Mouse (Mus musculus): ENCODE measurements around the gene H2-T23. TPM values are rescaled to one million over a fixed set of nuclear protein-coding genes. Genes with fewer than 3 reads are reported as not detected.

The H2-T23 gene
- 29.4 TPM for polyA plus RNA-seq (2015; fragmentation: Illumina TruSeq; extraction: RNeasy Lipid Tissue Mini Kit (QIAGEN cat#74804); ENCODE audit: insufficient read depth, low read depth, low replicate concordance)

DNA sequence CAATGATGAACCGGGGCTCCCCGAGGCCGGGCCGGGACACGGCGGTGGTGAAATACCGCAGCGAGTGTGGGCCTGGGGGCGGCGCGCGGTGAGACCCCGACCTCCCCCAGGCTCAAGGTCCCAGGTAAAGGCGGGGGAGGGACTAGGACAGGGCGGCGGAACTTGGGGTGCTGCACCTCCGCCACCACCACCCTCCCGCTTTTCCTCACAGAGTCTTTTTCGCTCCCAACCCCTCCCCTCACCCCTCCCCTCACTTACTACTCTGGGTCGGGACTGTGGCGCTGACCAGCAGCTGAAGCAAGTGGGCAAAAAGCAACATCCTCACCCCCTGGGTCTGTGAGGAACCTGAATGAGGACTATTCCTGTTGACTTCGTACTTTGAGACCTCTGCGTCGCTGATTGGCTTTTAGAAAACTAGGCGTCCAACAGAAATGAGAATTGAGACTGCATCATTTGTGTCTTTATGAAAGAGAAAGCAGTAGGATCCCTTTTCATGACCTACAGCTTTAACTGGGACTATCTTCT, at the start of gene H2-T23:
Gene H2-T23, minus strand, starts transcription at position 505 of the 525 bp plus-strand sequence.

DNA sequence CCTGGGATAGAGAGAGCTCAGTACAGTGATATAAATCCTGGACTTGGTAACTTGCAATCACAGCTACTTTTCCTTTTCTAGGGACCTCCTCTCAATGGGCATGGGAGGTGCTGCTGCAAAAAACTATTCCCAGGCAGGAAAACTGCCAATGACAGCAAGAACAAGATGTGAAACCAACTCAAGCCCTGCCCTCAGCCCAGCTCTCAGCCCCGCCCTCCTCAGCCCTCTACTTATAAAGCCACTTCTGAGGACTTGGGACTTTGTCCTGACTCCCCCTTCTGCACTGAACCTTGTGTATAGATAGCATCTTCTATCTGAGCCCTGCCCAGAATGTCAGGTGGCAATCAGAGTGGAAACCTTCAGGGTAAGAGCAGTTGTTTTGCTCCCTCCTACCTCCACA, 25.7 kb upstream of the H2-T23 start, which contains the start of gene Gm11127:
Gene Gm11127, minus strand, starts transcription at position 10 of the 400 bp plus-strand sequence.

DNA sequence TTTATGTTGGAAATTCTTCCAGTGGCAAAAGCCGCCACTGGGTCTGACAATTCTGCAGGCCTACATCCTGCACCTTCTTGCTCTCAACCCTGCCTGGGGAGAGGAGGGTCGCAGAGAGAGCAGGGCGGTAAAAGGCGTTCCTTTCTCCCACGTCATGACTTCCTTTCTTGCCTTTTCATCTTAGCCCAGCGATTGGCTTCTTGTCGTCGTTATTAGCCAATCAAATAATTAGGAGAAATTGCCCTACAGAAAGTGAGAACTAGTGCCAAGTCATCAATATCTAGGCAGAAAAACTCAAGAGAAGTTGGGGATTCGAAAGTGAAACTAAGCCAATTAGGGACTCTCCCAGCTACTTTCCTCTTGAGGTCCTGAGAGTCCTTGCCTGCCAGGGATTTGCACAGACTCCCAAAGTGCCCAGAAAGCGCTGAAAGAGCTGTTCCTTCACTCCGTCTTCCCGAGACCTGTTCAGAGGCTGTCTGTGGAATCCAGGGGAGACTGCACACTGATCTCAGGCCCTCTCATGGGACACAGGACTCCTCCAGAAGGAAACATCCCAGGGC, 10.0 kb upstream of the H2-T23 start, which contains the start of the genes H2-T22 and Gm6034:
Gene H2-T22, minus strand, starts transcription at position 138 of the 560 bp plus-strand sequence.
Gene Gm6034, plus strand, starts transcription at position 352 of the 560 bp plus-strand sequence.

DNA sequence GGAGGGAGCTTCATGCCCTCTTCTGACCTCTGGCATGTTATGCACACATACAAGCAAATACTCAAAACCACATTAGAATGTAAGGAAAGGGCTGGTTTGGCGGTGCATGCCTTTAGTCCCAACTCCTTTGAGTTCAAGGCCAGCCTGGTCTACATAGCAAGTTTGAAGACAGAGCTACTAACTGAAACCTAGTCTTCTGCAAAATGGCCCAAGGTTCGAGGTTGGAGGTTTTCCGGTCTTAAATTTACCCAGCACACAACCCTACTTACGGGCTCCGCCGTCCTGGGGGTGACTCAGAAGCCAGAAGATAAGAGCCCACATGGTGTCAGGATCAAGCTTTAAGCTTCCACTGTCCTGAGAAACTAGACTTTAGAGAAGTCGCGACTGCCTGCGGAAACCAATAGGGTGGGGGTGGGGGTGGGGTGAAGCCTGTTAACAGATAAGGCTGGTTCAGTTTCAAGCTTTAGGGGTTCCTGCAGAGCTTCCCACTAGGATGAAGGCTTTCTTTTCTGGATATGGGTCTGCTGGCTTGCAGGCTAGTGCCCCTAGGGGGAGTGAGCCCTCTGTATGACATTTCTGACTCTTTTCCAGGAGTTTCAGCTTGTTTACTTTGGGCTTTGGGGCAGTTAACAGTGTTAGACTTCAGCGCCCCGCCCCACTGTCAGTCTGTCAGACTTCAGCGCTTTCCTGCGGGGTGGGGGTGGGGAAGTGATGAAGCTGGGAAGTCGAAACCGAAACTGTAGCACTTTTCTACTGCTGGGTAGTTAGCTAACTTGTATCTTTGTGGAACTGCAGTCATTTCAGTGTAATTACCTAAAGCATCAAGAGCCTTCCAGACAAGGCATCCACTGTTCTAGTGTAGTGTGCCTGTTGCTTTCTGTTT, 12.2 kb downstream of the H2-T23 start, which contains the start of gene H2-T24:
Gene H2-T24, minus strand, starts transcription at position 370 of the 883 bp plus-strand sequence.

Other genes with a start within 250 kb of the H2-T23 start
- gene Ier3, start 211.2 kb downstream of the H2-T23 start, polyA plus RNA-seq (2015; fragmentation: Illumina TruSeq; extraction: RNeasy Lipid Tissue Mini Kit (QIAGEN cat#74804); ENCODE audit: insufficient read depth, low read depth, low replicate concordance), result 6.9 TPM
- gene Flot1, start 209.6 kb downstream of the H2-T23 start, polyA plus RNA-seq (2015; fragmentation: Illumina TruSeq; extraction: RNeasy Lipid Tissue Mini Kit (QIAGEN cat#74804); ENCODE audit: insufficient read depth, low read depth, low replicate concordance), result 16.0 TPM
- gene Tubb5, start 194.5 kb downstream of the H2-T23 start, polyA plus RNA-seq (2015; fragmentation: Illumina TruSeq; extraction: RNeasy Lipid Tissue Mini Kit (QIAGEN cat#74804); ENCODE audit: insufficient read depth, low read depth, low replicate concordance), result 29.3 TPM
- 2.3 TPM for gene Mdc1, start 191.3 kb downstream of the H2-T23 start, polyA plus RNA-seq (2015; fragmentation: Illumina TruSeq; extraction: RNeasy Lipid Tissue Mini Kit (QIAGEN cat#74804); ENCODE audit: insufficient read depth, low read depth, low replicate concordance)
- 0.76 TPM for gene Nrm, start 171.5 kb downstream of the H2-T23 start, polyA plus RNA-seq (2015; fragmentation: Illumina TruSeq; extraction: RNeasy Lipid Tissue Mini Kit (QIAGEN cat#74804); ENCODE audit: insufficient read depth, low read depth, low replicate concordance)
- 9.8 TPM for gene Ppp1r18, start 167.3 kb downstream of the H2-T23 start, polyA plus RNA-seq (2015; fragmentation: Illumina TruSeq; extraction: RNeasy Lipid Tissue Mini Kit (QIAGEN cat#74804); ENCODE audit: insufficient read depth, low read depth, low replicate concordance)
- gene Dhx16, start 153.0 kb downstream of the H2-T23 start, polyA plus RNA-seq (2015; fragmentation: Illumina TruSeq; extraction: RNeasy Lipid Tissue Mini Kit (QIAGEN cat#74804); ENCODE audit: insufficient read depth, low read depth, low replicate concordance), result 72.9 TPM
- gene 2310061I04Rik, start 135.4 kb downstream of the H2-T23 start, polyA plus RNA-seq (2015; fragmentation: Illumina TruSeq; extraction: RNeasy Lipid Tissue Mini Kit (QIAGEN cat#74804); ENCODE audit: insufficient read depth, low read depth, low replicate concordance), result 16.8 TPM
- 9.7 TPM for gene Atat1, start 122.8 kb downstream of the H2-T23 start, polyA plus RNA-seq (2015; fragmentation: Illumina TruSeq; extraction: RNeasy Lipid Tissue Mini Kit (QIAGEN cat#74804); ENCODE audit: insufficient read depth, low read depth, low replicate concordance)
- gene Mrps18b, start 116.5 kb downstream of the H2-T23 start, polyA plus RNA-seq (2015; fragmentation: Illumina TruSeq; extraction: RNeasy Lipid Tissue Mini Kit (QIAGEN cat#74804); ENCODE audit: insufficient read depth, low read depth, low replicate concordance), result 23.0 TPM
- 11.8 TPM for gene Ppp1r10, start 116.4 kb downstream of the H2-T23 start, polyA plus RNA-seq (2015; fragmentation: Illumina TruSeq; extraction: RNeasy Lipid Tissue Mini Kit (QIAGEN cat#74804); ENCODE audit: insufficient read depth, low read depth, low replicate concordance)
- gene Abcf1, start 63.1 kb downstream of the H2-T23 start, polyA plus RNA-seq (2015; fragmentation: Illumina TruSeq; extraction: RNeasy Lipid Tissue Mini Kit (QIAGEN cat#74804); ENCODE audit: insufficient read depth, low read depth, low replicate concordance), result 22.7 TPM
- 11.9 TPM for gene Gnl1, start 53.0 kb downstream of the H2-T23 start, polyA plus RNA-seq (2015; fragmentation: Illumina TruSeq; extraction: RNeasy Lipid Tissue Mini Kit (QIAGEN cat#74804); ENCODE audit: insufficient read depth, low read depth, low replicate concordance)
- 6.7 TPM for gene Prr3, start 52.6 kb downstream of the H2-T23 start, polyA plus RNA-seq (2015; fragmentation: Illumina TruSeq; extraction: RNeasy Lipid Tissue Mini Kit (QIAGEN cat#74804); ENCODE audit: insufficient read depth, low read depth, low replicate concordance)
- gene H2-T24, start 12.3 kb downstream of the H2-T23 start, polyA plus RNA-seq (2015; fragmentation: Illumina TruSeq; extraction: RNeasy Lipid Tissue Mini Kit (QIAGEN cat#74804); ENCODE audit: insufficient read depth, low read depth, low replicate concordance), result 3.1 TPM
- 16.3 TPM for gene H2-T22, start 9.9 kb upstream of the H2-T23 start, polyA plus RNA-seq (2015; fragmentation: Illumina TruSeq; extraction: RNeasy Lipid Tissue Mini Kit (QIAGEN cat#74804); ENCODE audit: insufficient read depth, low read depth, low replicate concordance)
- gene Gm6034, start 10.1 kb upstream of the H2-T23 start, polyA plus RNA-seq (2015; fragmentation: Illumina TruSeq; extraction: RNeasy Lipid Tissue Mini Kit (QIAGEN cat#74804); ENCODE audit: insufficient read depth, low read depth, low replicate concordance), result not detected
- gene Gm11127, start 25.5 kb upstream of the H2-T23 start, polyA plus RNA-seq (2015; fragmentation: Illumina TruSeq; extraction: RNeasy Lipid Tissue Mini Kit (QIAGEN cat#74804); ENCODE audit: insufficient read depth, low read depth, low replicate concordance), result not detected
- not detected for gene Gm19684, start 88.8 kb upstream of the H2-T23 start, polyA plus RNA-seq (2015; fragmentation: Illumina TruSeq; extraction: RNeasy Lipid Tissue Mini Kit (QIAGEN cat#74804); ENCODE audit: insufficient read depth, low read depth, low replicate concordance)
- not detected for gene Gm7030, start 96.6 kb upstream of the H2-T23 start, polyA plus RNA-seq (2015; fragmentation: Illumina TruSeq; extraction: RNeasy Lipid Tissue Mini Kit (QIAGEN cat#74804); ENCODE audit: insufficient read depth, low read depth, low replicate concordance)
- gene Gm8909, start 135.7 kb upstream of the H2-T23 start, polyA plus RNA-seq (2015; fragmentation: Illumina TruSeq; extraction: RNeasy Lipid Tissue Mini Kit (QIAGEN cat#74804); ENCODE audit: insufficient read depth, low read depth, low replicate concordance), result not detected
- gene H2-T3, start 157.4 kb upstream of the H2-T23 start, polyA plus RNA-seq (2015; fragmentation: Illumina TruSeq; extraction: RNeasy Lipid Tissue Mini Kit (QIAGEN cat#74804); ENCODE audit: insufficient read depth, low read depth, low replicate concordance), result not detected
- 31.5 TPM for gene Rpp21, start 225.2 kb upstream of the H2-T23 start, polyA plus RNA-seq (2015; fragmentation: Illumina TruSeq; extraction: RNeasy Lipid Tissue Mini Kit (QIAGEN cat#74804); ENCODE audit: insufficient read depth, low read depth, low replicate concordance)
- gene Trim39, start 239.4 kb upstream of the H2-T23 start, polyA plus RNA-seq (2015; fragmentation: Illumina TruSeq; extraction: RNeasy Lipid Tissue Mini Kit (QIAGEN cat#74804); ENCODE audit: insufficient read depth, low read depth, low replicate concordance), result 16.5 TPM

Measured in pancreas, adult 10 weeks (tissue).